Mouse (Mus musculus): ENCODE data around the gene Hrc.
"Not testable (repeated sequence)": the region's sequence is repeated elsewhere in the genome, so short reads cannot be mapped to it uniquely, and the experiment has no call there.

The Hrc gene

DNA sequence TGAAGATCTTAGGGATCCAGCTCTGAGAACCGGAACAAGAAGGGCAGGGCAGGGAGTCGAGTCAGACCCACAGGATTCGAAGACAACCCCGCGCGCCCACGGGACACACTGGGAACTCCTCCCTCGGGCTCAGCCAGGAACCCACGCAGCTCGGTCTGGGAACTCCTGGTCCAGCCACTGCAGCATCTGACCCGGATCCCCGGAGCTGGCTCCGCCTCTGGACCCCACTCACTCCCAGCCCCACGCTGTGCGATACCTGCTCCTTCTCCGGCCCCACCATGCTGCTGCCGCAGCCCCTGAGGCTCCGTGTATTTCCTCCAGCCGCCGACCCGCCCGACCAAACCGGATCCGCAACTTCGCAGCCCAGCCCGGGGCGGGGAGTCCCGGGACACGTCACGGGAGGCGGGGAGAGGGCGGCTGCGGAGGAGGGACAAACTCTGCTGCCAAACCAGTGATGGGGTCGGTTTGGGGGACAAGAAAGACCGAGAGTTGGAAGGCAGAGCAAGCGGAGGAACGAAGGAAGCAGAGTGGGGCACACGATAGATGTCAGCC lies 1.6 kb upstream of the Hrc start, which contains the start of gene Trpm4:
Gene Trpm4, minus strand, starts transcription at position 350 of the 552 bp plus-strand sequence.
- DNase-seq (ENCODE audit: low spot score in 2 of 2): peak; percentile 68 to 86

DNA sequence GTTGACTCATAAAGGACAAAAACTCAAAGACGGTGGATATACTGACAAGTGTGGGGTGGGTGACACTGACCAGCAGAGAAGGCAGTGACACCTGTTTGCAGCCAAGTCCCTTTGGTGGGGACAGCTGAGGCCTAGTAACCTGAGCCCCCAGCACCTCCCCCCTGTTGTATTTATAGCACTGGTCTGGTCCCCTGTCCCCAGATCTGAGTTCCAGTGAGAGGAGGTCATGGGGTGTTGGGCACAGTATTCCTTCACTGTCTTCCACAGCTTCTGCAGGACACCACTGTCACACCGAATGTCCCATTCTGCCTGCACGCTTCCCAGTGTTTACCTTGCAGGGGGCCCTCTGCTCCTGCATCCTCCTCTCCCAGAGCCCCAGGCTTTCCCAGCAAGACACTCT lies 485 bp upstream of the Hrc start:
- no peak for DNase-seq (ENCODE audit: low spot score in 2 of 2)

DNA sequence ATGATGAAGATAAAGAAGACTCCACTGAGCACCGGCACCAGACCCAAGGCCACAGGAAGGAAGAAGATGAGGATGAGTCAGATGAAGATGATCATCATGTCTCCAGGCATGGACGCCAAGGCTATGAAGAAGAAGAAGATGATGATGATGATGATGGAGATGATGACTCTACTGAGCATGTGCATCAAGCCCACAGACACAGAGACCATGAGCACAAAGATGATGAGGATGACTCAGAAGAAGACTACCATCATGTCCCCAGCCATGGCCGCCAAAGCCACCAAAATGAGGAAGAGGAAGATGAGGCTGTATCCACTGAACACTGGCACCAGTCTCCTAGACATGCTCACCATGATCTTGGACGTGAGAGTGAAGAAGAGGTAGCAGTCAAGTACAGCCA lies 1.2 kb downstream of the Hrc start:
- no peak for DNase-seq (ENCODE audit: low spot score in 2 of 2)

DNA sequence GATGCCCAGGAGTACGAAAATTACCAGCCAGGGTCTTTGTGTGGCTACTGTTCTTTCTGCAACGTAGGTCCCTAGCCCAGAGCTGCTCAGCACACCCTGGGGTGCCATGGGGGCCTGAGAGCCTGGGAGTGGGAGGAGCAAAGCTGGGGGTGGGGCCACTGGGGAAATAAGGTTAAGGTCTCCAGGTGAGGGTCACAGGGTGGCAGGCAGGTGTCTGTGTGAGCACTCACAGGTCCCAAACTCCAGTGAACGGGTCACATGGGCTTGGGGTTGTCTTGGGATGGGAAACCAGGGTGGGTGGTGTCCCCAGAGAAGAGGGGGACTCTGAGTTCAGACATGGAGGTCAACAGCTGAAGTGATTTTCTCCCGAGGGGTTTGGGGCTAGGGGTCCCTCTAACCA lies 2.4 kb downstream of the Hrc start:
- no peak for DNase-seq (ENCODE audit: low spot score in 2 of 2)

DNA sequence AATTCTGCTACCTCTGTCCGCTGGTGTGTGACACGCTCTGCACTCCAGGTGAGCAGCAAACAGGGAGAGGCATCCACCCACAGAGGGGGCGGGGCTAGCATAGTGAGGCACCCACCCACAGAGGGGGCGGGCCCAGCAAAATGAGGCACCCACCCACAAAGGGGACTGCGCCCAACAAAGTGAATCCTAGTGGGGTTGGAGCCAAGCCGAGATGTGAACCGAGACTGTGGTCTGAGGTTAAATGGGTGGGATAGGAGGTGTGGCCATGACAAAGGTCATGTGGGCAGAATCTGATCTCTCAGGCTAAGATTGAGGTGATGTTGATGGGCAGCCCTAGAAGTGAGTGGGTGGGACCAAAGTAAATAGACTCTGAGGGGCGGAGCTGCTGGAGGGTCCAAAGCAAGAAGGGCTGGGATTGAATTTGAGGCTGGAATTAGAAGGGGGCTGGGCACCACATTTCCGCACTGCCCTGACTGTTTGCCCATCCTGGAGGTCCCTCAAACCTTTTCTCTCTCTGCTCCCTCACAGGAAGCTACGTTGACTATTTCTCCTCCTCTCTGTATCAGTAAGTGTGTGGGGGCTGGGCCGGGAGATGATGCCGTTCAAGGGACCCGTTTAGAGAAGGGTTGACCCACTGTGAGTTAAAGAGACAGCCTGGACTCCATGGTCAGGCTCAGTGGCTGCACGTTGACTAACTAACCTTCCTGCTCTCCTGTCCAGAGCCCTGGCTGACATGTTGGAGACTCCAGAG lies 3.2 kb downstream of the Hrc start:
- no peak for DNase-seq (ENCODE audit: low spot score in 2 of 2)

DNA sequence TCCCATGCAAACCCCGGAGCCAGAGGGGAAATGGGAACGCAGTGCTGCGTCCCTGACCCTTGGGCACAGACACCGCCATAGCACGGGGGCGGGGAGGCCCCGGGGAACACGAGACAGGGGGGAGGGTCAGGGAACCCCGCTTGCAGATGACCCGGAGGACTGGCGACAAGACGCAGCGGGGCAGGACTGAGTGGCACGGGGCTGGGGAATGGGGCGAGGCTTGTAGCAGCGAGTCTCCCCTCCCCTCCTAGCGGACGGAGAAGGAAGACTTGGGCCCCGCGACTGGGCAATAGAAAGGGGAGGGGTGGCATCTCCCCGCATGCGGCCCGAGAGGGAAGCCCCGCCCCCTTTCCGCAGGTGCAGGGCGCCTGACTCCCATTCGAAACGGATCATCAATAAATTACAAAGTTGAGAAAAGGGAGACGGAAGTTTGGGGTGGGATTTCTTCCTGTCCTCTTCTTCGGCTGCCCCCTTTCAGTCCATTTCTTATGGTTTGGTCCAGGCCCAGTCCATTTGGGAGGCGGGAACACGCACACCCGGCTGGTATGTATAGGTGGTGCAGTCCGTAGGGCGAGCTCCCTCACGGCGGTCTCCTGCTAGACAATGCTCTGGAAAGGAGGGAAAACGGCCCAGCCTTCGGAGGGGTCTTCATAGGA lies 4.4 kb downstream of the Hrc start:
- DNase-seq (ENCODE audit: low spot score in 2 of 2): peak; percentile 56 to 82

DNA sequence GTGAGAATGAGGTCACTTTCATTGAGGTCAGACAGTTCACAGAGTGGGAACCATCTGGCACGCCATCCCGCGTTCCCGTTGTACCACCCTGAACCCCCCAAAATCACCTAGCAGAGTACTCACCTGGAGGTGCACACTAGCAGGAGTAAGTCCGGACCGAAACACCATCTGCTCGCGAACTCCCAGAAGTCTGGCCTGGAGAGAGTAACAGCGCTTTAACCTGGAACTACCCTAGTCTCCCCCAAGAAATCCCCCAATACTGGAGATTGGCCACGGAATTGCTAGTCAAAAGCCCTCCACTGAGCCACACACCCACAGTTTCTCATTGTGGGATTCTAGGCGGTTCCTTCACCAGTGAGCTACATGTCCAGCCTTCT lies 5.0 kb downstream of the Hrc start:
- DNase-seq (ENCODE audit: low spot score in 2 of 2): no peak

DNA sequence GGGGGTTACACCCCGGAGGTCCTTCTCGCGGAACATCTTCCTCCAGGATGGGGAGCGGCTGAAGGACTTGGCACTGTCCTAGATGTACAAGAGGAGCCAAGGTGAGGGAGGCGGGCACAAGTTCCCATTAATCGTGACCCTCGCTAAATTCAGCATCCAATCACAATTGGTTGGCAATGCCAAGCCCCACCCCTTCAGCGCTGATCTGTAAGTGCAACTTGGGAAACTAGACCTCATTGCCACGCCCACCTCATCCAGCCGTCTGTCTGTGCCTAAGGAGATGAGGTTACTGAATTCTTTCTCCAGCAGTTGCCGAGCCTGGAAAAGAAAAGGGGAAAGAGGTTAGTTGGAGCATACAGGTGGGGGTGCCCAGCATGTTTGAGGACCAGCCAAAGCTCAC lies 5.6 kb downstream of the Hrc start:
- peak; percentile 47 to 64 for DNase-seq (ENCODE audit: low spot score in 2 of 2)

DNA sequence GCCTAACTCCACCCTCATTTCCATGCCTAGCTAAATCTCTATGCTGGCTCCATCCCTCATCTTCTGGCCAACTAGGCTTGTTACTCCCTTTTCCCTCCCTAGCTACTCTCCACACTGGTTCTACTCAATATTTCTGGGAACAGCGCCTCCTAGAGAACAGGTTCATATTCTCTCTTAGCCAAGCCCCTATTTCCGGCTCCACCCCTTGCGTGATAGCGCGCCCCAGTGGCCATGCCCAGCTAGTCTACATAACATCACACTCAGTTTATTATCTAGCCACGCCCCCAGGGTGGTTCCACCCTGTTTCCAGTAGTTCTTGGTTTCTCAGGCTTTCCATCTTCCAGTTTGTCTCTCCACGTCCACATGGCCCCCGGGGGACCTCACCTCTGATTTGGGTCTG lies 6.2 kb downstream of the Hrc start:
- DNase-seq (ENCODE audit: low spot score in 2 of 2): peak; percentile 80 to 88

DNA sequence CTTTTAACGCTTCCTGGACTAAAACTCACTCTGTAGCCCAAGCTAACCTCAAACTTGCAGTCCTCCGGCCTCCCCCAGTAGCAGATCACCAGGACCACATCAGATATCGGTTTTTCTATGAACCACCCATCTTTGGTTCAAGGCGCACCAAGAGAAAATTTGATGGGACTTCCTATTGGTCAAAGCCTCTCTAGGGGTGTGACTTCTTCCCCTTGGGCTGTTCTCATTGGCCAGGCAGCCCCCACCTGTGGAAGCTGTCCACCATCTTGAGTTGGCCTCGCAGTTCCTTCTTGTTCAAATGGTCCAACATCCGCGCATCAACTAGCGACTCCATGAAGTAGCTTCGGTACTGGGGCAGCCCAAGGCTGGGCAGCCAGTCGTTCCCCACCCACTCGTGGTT lies 7.0 kb downstream of the Hrc start:
- no peak for DNase-seq (ENCODE audit: low spot score in 2 of 2)

DNA sequence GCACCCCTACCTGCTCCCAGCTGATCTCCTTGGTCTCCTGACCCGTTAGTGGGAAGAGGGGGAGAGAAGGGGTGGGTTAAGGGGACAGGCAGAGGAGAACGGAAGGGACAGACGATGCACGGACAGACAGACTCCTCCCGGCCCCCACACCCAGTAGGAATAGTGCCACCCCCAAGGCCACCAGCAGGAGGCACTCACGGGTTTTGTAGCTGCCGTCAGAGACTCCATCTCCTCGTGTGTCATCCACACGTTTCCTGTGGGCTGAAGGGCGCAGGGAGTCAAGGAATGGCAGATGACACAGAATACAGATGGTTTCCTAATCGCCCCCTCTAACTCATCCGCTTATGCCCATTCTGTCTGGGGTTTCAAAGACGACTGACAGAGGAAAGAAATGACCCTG lies 8.5 kb downstream of the Hrc start:
- peak; percentile 29 to 68 for DNase-seq (ENCODE audit: low spot score in 2 of 2)

DNA sequence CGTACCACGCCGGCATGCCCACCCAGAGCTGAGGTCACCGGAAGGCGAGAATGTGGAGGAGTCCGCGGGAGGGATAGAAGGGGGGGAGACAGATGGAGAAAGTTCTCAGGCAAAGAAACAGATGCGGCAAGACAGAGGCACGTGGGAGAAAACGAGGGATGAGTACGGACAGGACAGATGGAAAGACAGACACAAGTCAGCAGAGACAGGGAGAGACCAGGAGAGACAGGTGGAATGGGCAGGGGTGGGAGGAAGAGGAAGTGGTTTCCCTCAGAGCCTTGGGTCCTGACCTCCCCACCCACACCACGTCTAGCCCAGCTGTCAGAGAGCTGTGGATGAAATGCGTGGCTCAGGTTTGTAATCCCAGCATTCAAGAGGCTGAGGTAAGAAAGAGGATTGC lies 11.8 kb downstream of the Hrc start:
- DNase-seq (ENCODE audit: low spot score in 2 of 2): no peak

DNA sequence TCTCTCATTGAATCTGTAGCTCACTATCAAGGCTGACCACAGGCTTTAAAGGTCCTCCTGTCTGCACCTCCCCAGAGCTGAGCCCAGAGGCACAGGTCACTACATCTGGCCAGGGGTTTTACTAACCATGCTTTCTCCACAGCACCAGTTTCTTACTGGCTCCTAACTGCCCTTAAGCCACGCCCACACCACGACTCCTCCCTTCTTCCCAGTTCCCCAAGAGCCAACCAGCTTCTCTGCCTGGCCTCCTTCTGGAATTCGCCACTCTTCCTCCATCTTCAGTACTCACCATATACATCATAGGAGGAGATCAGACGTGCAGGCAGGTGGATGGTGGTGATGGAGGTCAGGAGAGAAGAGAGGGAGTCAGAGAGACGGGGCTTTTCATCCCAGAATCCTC lies 18.0 kb downstream of the Hrc start:
- no peak for DNase-seq (ENCODE audit: low spot score in 2 of 2)

DNA sequence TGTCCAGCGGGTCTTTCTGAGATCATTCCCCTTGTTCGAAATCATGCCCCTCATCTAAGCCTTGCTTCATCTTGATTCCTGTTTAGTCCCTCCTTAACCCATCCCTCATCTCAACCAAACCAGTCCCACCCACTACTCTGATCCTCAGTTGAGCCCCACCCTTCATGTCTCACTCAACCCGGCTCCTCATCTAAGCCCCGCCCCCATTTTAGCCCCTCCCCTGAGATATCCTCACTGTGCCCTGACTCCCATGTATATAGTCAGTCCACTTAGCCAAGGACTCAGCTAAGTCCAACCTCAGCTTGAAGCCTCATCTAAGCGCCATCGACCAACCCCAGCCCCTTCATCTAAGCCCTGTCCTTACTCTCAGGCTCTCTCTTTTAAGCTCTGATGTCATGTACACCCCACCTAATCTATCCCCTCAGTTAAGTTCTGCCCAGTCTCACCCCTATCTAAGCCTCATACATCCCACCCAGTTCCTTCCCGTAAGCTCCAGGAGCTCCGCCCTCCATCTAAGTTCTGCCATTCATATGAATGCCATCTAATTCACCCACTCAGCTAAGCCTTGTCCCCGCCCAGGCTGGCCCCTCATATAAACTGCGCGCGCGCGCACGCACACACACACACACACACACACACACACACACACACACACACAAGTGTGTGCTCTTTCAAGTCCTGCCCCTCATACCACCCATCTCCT lies 20.4 kb downstream of the Hrc start:
- no peak for DNase-seq (ENCODE audit: low spot score in 2 of 2)

DNA sequence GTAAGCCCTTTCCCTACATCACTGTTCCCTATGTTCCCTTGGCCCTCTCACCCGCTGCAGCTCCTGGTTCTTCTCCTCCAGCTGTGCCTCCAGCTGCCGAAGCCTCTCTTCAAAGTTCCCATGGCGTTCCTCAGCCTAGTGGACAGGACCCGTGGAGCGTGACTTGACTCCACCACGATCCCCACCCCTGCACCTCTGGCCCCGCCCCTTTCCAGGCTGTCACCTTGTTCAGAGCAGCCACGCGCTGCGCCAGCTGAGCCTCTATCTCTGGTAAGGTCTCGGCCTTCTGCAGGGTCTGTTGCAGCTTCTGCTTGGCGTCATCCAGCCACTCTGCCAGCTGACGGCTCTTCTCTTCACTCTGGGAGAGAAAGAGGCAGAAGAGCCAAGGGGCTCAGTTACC lies 21.0 kb downstream of the Hrc start:
- no peak for DNase-seq (ENCODE audit: low spot score in 2 of 2)

DNA sequence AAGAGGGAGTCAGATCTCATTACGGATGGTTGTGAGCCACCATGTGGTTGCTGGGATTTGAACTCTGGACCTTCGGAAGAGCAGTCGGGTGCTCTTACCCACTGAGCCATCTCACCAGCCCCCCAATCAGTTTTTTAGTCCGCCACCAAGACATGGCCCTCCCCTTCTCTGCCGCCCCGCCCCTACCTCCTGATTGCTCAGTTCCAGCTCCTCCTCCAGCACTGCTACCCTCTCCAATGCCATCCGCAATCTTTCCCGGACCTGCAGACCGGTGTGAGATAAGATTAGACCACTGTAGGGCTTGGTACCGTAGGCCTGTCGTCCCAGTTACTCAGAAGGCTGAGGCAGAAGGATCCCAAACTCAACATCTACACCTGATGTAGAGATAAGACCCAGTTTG lies 24.0 kb downstream of the Hrc start:
- not testable (repeated sequence) for DNase-seq (ENCODE audit: low spot score in 2 of 2)

DNA sequence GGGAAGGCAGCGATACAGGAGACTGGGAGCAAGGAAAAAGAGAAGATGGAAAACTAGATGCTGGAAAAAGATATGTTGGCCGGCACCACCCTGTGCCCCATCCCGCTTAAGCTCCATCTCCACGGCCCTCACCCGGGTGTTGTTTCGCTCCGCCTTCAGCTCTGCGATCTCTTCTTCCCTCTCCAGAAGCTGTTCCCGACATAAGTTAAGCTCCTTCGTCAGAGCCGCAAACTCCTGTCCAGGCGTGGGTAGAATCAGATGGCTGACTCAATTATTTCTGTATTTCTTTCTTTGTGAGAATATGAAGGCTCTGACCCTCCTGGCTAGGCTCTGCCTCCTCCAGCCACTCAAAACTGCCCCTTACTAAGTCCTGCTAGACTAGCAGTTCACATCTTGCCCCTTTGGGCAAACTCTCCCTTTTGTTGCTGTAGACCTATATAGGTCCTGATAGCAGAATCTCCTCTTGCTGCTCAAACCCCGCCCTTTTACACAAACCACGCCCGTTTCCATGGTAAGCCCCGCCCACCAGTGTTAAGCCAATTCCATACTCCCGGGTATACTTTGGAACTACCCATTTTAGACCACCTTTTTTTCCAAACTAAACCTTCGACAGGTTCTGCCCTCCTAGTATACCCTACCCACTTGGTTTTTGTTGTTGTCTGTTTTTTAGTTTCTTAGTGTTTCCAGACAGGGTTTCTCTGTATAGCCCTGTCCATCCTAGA lies 25.5 kb downstream of the Hrc start:
- no peak for DNase-seq (ENCODE audit: low spot score in 2 of 2)

DNA sequence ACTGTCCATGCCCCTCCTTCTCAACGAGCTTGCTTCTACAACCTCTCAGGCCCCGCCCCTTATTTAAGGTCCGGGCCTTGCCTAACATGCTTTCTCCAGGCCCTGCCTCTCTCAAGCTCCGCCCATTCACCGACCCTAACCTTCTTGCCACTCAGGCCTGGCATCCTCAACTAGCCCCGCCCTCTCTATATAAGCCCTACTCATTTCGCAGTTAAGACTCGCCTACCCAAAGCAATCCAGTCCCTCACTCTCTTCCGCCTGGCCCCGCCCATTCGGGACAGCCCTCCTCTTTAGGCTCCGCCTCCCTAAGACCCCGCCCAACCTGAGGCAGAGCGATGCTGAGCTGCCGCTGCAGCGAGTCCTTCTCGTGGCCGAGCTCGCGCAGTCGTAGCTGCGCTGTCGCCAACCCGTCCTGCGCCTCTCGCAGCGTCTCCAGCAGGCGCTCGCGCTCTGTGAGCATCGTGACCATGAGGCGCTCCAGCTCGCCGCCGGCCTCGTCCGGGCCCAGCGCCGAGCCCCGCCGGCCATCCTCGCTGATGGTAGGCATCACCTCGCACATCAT lies 26.2 kb downstream of the Hrc start:
- peak; percentile 76 to 85 for DNase-seq (ENCODE audit: low spot score in 2 of 2)

DNA sequence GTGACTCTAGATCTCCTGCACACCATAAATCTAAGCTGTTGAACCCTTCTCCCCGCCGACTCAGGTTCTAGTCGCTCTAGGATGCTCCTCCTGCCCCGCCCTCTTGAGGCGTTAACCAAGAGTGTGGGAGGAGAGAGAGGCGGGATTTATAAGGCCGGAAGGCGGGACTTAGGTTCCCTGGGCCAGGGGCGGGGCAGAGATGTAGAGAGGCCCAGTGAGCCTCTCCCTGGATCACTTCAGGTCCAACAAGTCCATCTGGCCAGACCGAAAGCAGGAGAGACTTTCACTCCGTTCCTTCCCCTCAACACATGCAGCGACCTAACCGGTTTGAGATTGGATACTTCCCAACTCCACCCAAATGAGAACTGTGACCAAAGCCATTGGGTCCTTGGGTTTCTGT lies 27.7 kb downstream of the Hrc start:
- peak; percentile 54 to 72 for DNase-seq (ENCODE audit: low spot score in 2 of 2)

DNA sequence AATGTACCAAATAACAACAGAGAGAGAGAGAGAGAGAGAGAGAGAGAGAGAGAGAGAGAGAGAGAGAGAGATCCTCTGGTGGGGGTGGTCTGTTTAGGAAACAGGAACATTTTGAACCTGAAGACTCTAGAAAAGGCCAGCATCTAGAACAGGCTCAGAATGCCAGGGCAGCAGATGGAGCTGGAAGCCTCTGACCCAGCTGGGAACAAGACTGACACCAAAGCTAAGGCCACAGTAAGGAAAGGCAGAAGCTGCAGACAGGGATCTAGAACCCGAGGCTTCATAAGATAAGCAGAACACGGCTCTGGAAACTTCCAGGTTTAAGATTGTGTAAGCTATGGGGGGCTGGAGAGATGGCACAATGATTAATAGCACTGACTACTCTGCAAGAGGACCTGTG lies 28.9 kb downstream of the Hrc start:
- DNase-seq (ENCODE audit: low spot score in 2 of 2): no peak

DNA sequence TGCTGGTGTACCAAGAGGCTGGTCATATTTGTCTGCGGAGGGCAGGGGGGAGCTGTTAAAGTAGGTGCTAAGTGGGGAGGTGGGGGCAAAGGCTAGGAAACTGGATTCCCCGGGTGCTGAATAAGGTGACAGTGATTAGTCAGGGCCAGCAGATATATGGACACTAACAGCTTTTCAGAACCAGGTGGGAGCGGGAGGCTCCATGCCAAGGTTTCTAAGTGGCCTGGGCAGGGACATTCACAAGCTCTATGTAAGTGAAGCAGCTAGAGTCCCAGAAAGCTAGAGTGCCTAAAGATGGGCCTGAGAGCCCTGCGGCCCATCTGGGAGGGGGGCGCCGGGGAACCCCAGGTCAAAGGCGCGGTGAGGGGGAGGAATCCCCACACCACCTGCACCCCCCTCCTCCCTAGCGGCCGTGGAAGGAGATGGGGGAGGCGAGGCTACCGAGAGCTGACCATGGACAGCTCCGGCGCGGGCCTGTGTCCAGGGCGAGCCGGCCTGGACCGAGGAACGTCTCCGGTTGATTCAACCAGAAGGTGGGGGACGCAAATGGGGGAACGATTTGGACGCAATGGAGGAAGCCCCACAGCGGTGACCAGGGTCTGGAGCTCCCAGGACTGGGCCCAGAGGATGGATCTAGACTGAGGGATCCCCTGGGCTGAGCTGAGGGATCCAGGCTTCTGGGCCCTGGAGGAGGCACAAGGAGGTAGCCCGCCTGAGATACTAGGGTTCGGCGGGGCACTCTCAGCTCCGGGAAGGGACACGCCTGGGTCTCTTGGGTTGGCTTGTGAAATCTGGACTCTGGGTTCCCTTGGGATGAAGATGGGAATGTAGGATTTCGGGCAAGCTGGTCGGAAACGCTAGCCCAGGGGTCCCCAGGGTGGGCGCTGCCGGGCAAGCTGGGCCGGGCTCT lies 30.9 kb downstream of the Hrc start:
- no peak for DNase-seq (ENCODE audit: low spot score in 2 of 2)

Measured in spleen, postnatal 4 days (tissue).